Mouse (Mus musculus) midbrain, embryonic 10.5 days (tissue): Measurements from ENCODE around the gene Gstt4. TPM values are rescaled to one million over a fixed set of nuclear protein-coding genes. Genes with fewer than 3 reads are reported as not detected.
A peak's percentile ranks its signal among the peaks of the same experiment; 100 is the strongest.
"Not testable (repeated sequence)": the region's sequence is repeated elsewhere in the genome, so short reads cannot be mapped to it uniquely, and the experiment has no call there.

ENCODE experiments used
- DNase-seq: peaks from one replicate; pipeline ENCODE4 v3.0.0-alpha.2; 2017; ENCODE audit warnings: low spot score
- H3K27ac ChIP-seq: fragments of 300-500 bp; sonication (generic); replicated peaks from 2 replicates; pipeline ENCODE4 v1.5.1; 2016; ENCODE audit warnings: mild to moderate bottlenecking
- H3K27me3 ChIP-seq: fragments of 300-500 bp; sonication (generic); 2 replicates; pipeline ENCODE4 v1.6.1; 2016; ENCODE audit warnings: low read depth, mild to moderate bottlenecking; ENCODE audit not compliant: poor library complexity, severe bottlenecking
- H3K36me3 ChIP-seq: fragments of 300-500 bp; sonication (generic); 2 replicates; pipeline ENCODE4 v1.6.1; 2016; ENCODE audit warnings: mild to moderate bottlenecking, moderate library complexity
- H3K4me1 ChIP-seq: fragments of 300-500 bp; sonication (generic); 2 replicates; pipeline ENCODE4 v1.6.1; 2016
- H3K4me3 ChIP-seq: fragments of 300-500 bp; sonication (generic); 2 replicates; pipeline ENCODE4 v1.5.1; 2016; ENCODE audit warnings: mild to moderate bottlenecking, moderate library complexity
- H3K9me3 ChIP-seq: fragments of 300-500 bp; sonication (generic); replicated peaks from 2 replicates; pipeline ENCODE4 v1.6.1; 2016; ENCODE audit warnings: mild to moderate bottlenecking
- WGBS: fragments of 180-500 bp; shearing (Covaris S2); methylation state at CpG from one replicate; pipeline ENCODE4 v1.1.7; 2016; 5-methylcytosine and 5-hydroxymethylcytosine counted together
- polyA plus RNA-seq: library from polyadenylated mRNA; unstranded; fragments of >200 nt; fragmentation: Nextera tagmentation; extraction: Ambion mirVana; gene quantifications from 2 replicates; pipeline ENCODE4 v1.2.1, GENCODE M21; 2016

The Gstt4 gene
- polyA plus RNA-seq, 1 experiment from 2014 or later: not detected

DNA sequence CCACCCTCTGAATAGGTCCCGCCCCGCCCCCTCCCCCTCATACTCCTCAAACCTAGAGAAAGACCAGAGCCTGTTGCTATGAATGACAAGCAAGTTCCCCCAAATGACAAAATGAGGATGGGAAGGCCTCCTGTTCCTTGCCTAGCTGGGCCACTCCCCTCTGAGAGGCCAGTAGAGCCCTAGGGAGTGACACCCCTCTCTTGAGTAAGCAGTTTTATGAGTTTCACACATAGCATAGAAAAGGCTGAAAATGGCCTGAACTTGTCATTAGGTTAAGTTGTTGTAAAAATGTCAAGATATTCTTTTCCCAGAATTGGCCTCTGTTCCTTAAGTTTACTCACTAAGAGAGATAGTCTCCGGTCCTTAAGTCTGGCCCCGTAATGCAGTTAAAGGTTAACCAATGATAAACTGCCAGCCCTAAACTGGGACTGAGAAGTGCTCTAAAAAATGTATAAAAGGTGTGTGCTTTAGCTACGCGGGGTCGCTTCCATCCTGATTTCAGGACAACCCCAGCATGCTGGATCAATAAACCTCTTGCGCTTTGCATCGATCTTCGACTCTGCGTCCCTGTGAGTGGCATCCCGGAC is 30.3 kb upstream of the Gstt4 start:
- Histone ChIP-seq H3K36me3 (peaks cover 21% of the 10 kb centered on the region), H3K27me3 (peaks cover 12% of the 10 kb centered on the region), H3K9me3 (no peaks in the 10 kb centered on the region), H3K4me1 (peaks cover 30% of the 10 kb centered on the region), H3K27ac (no peak overlapping the region), H3K4me3 (no peak overlapping the region)
- no peak for DNase-seq
- WGBS: 94% methylated on average over 12 of the region's 12 CpGs

DNA sequence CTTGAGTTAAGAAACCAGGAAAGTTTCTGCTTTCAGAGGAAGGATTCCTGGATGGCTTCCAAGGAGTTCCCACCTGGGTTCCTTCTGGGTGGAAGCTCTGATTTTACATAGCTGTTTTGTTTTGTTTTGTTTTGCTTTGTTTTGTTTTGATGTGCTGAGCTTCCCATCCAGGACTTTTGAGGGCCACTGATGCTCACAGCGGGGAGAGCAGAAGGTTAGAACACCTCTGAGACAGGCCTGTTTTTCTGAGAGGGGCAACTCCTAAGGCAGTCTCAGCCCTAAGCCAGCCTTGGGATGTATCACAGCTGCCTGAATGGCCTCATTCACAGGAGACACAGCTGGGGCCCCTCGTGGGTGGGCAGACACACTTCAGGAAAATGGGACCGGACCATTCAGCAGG is 29.3 kb upstream of the Gstt4 start:
- H3K27ac ChIP-seq: no peak overlapping the region
- no peaks in the 10 kb centered on the region for H3K9me3 ChIP-seq
- peaks cover 11% of the 10 kb centered on the region for H3K36me3 ChIP-seq
- DNase-seq: no peak
- 29% methylated on average over 3 of the region's 3 CpGs for WGBS
- H3K4me1 ChIP-seq: peaks cover 26% of the 10 kb centered on the region
- no peak overlapping the region for H3K4me3 ChIP-seq
- H3K27me3 ChIP-seq: peaks cover 12% of the 10 kb centered on the region

DNA sequence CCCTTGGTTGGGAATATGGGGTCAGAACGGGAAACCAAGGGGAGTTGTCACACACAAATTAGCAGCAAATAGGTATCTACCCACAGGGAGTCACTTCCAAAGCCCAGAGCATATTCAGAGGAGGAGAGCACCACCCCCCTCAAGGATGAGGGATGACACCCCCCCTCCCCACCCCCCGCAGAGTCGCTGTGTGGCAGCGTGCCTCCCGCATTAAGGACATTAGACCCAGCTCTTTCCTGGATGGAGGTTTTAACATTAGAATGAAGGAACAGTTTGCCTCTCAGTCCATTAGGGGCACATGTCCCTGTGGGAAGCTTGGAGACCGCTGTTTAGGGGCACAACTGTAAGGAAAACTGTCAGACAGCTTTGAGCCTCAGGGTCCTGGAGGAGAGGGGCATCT is 28.7 kb upstream of the Gstt4 start:
- no peak overlapping the region for H3K4me3 ChIP-seq
- H3K27me3 ChIP-seq: peaks cover 12% of the 10 kb centered on the region
- no peak for DNase-seq
- no peaks in the 10 kb centered on the region for H3K9me3 ChIP-seq
- H3K4me1 ChIP-seq: peaks cover 26% of the 10 kb centered on the region
- WGBS: 10% methylated on average over 6 of the region's 6 CpGs
- no peak overlapping the region for H3K27ac ChIP-seq
- H3K36me3 ChIP-seq: peaks cover 5% of the 10 kb centered on the region; the same call in 1 of the 2 replicates

DNA sequence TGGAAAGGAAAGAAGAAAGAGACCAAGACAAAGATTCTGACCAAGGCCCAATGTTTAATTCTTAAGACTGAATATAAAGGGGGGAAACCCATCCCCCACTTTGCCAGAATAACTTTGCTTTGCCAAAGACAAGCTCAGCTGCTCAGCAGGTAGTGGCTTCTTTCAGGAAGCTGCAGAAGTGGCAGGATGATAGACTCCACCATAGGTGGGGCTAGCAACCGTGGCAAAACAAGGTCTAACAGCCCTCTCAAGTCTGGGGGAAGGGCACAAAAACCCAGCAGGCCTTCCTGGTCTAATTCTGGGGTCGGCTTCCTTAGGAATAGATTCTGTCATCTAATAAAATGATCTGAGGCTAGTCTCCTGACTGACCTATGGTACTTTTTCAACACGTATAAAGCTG is 26.0 kb upstream of the Gstt4 start:
- no peak overlapping the region for H3K27ac ChIP-seq
- peaks cover 35% of the 10 kb centered on the region for H3K4me1 ChIP-seq
- no peak overlapping the region for H3K4me3 ChIP-seq
- H3K27me3 ChIP-seq: peaks cover 12% of the 10 kb centered on the region
- no peaks in the 10 kb centered on the region for H3K36me3 ChIP-seq
- WGBS: 37% methylated on average over 3 of the region's 3 CpGs
- DNase-seq: no peak
- H3K9me3 ChIP-seq: no peaks in the 10 kb centered on the region

DNA sequence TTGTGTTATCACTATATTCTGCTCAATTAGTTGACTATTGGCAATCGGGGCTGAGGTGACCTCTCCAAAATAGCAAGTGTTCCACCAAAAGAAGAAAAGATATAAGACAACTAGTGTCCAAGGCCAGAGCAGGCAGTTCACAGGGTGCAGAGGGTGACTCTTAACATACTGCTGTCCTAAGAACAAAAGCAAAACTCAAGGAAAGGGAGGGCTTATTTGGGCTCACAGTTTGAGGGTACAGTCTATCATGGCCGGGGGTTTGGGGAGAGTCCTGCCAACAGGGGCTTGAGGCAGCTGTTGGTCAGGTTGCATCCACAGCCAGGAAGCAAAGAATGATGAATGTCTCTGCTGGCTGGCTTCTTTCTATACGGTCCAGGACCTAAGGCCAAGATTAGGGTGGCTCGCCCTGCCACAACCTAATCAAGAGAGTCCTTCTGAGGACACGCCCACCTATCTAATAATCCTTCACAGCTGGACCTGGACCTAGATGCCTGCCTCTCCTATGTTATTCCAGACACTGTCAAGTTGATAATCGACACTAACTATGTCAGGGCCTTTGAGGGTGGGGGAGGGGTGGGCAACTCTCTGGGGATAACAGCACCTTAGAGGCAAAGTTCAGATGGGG is 23.1 kb upstream of the Gstt4 start:
- Histone ChIP-seq H3K9me3 (no peaks in the 10 kb centered on the region), H3K4me3 (no peak overlapping the region), H3K27ac (no peak overlapping the region), H3K36me3 (no peaks in the 10 kb centered on the region), H3K4me1 (peaks cover 19% of the 10 kb centered on the region), H3K27me3 (0 out of 2 replicates have a peak, but pooled peaks cover 4% of the 10 kb centered on the region)
- 83% methylated on average over 6 of the region's 6 CpGs for WGBS
- no peak for DNase-seq

DNA sequence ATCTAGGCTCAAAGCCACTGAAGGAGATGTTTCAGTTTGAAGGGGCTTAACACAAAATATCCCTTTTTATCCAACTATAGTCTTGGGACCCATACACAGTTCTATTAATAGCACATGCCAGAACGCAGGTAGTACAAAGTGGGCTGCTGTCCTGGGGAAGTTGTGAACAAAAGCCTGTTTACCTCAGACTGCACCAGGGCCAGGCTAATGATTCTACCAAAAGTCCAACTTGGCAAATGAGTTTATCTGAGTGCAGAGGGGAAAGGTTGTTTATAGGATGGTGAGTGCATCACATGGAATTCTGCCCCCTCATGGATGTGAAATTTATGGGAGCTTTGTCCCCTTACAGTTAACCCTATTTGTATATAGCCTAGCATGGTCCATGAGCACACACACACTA is 22.5 kb upstream of the Gstt4 start:
- 84% methylated on average over 1 of the region's 1 CpGs for WGBS
- Histone ChIP-seq H3K4me3 (no peak overlapping the region), H3K9me3 (no peaks in the 10 kb centered on the region), H3K4me1 (peaks cover 15% of the 10 kb centered on the region), H3K27me3 (no peaks in the 10 kb centered on the region), H3K36me3 (no peaks in the 10 kb centered on the region), H3K27ac (0 out of 2 replicates have a peak overlapping the region, but pooled peaks have one; percentile 38)
- no peak for DNase-seq

DNA sequence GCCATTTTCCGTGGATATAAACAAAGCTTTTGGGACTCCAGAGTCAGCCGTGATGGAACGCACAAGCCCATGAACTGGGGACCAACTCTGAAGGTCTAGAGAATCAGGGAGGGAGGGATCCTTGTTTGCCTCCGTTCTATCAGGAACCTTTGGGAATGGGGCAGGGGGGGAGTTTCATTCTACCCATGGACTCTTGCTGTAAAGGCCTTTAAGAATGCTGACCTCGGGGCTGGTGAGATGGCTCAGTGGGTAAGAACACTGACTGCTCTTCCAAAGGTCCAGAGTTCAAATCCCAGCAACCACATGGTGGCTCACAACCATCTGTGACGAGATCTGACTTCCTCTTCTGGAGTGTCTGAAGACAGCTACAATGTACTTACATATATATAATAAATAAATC is 21.6 kb upstream of the Gstt4 start:
- 85% methylated on average over 6 of the region's 6 CpGs for WGBS
- DNase-seq: not testable (repeated sequence)

DNA sequence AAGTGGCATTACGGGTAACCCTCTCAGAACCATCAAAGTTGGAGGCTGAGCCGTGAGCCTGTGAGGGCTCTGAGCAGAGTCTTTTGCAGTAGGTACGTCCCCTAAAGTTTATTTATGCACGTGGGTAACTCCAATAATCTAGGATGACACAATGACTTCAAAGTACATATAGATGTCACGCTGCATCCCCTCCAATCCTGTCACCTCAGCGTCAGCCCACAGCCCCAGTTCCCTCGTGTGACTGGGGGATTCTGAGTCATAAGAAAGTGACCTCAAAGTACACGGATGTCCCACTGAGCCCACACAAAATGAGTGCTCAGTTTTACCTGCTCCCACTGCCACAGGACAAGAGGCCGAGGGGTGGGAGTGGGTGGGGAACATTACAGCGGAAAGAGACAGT is 16.7 kb upstream of the Gstt4 start:
- WGBS: 88% methylated on average over 10 of the region's 10 CpGs
- H3K36me3 ChIP-seq: no peaks in the 10 kb centered on the region
- no peak for DNase-seq

More for the DNA sequence above, 21.6 kb upstream of the Gstt4 start:
- H3K27me3 ChIP-seq, H3K4me1 ChIP-seq, H3K27ac ChIP-seq, H3K36me3 ChIP-seq, H3K9me3 ChIP-seq, H3K4me3 ChIP-seq: not testable (repeated sequence)

DNA sequence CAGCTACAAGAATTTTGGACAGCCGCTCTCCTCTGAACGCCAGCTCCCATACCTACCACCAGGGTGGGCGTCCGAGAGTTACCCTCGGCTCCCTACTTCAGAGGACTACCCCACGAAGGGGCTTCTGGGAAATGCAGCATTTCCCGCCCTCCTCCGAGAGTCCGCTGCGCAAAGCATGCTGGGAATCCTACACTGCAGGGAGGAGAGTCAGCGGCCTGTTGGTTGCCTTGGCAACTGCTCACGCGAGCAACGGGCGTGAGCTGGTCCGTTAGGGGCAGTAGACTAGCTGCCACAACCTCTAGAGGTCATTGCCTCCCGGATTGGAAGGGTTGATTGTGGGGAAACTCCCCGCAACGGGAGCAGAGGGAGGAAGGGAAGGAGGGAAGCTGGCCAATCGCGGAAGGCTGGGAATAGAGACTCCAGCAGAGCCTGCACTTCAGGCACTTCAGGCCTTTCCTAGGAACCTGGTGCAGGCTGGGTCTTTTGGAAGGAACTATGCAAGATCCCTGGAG is 15.0 kb upstream of the Gstt4 start, which contains the start of gene Gstt2:
Gstt2 (minus strand) TSS at position 177 of the 512 bp plus-strand sequence.
- peaks cover 51% of the 10 kb centered on the region for H3K4me1 ChIP-seq
- H3K27ac ChIP-seq: peak within 1 kb of the TSS; percentile 87
- H3K27me3 ChIP-seq: peaks cover 47% of the 10 kb centered on the region
- under 1% methylated on average over 21 of the region's 21 CpGs for WGBS
- peak; percentile 97 for DNase-seq
- no peaks in the 10 kb centered on the region for H3K9me3 ChIP-seq
- H3K4me3 ChIP-seq: peak within 1 kb of the TSS; percentile 51
- no peaks in the 10 kb centered on the region for H3K36me3 ChIP-seq

More for the DNA sequence above, 16.7 kb upstream of the Gstt4 start:
- Histone ChIP-seq H3K4me3 (no peak overlapping the region), H3K27me3 (peaks cover 29% of the 10 kb centered on the region), H3K27ac (no peak overlapping the region), H3K9me3 (no peaks in the 10 kb centered on the region), H3K4me1 (peaks cover 38% of the 10 kb centered on the region)

DNA sequence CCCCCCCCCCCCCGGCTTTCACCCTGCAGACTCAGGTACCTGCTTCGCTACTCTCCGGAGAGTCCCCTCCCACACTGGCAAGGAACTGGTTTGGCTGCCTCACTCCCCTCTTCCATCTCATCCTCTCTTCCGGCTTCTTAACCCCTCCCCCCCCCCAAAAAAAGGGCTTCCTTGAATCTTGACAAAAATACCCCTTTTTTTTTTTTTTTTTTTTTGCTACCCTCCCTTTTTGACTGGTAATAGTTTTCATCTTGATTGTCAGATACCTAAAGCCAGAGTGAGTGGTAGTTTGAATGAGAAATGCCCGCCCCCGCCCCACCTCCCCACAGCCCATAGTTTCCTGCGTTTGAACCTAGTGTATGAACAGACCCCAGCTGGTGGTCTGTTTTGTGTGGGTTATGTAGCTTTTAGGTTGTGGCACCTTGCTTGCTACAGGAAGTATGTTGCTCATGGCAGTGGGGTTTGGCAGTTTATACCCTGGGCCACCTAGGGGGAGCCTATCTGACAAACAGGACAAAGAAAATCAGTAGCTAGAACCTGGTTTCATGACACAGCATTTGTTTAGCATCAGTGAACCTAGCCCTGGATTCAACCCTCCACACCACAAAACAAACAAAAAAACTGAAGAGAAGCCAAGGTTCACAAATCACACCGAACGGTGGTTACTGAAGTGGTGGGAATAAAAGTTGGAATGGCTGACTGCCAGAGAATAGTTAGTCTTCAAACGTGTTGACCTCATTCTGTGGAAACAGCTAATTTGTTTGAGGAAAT is 13.6 kb upstream of the Gstt4 start:
- no peak for DNase-seq
- Histone ChIP-seq H3K9me3 (no peaks in the 10 kb centered on the region), H3K36me3 (no peaks in the 10 kb centered on the region), H3K27ac (0 out of 2 replicates have a peak overlapping the region, but pooled peaks have one; percentile 87), H3K4me1 (peaks cover 51% of the 10 kb centered on the region), H3K4me3 (peak overlapping the region; percentile 34), H3K27me3 (peaks cover 53% of the 10 kb centered on the region)
- 22% methylated on average over 8 of the region's 10 CpGs for WGBS

DNA sequence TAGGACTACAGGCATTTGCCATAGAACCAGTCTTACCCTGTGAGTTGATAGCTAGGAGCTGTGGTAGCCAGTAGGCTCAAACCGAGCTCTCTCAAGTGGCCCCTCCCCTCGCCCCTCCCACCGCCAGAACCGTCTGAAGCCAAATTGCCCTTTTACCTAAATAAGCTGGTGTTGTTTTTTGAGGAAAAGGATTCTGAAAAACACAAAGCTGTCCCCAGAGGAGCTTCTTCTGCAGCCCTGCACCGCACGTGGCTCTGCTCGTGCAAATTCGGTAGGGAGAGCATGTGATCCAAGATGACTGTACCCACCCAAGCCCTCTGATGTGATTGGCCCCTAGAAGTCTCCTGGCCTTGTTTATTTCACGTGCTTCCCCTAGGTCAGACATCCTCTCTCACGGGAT is 13.0 kb upstream of the Gstt4 start:
- Histone ChIP-seq H3K27me3 (peaks cover 53% of the 10 kb centered on the region), H3K27ac (0 out of 2 replicates have a peak overlapping the region, but pooled peaks have one; percentile 9), H3K36me3 (no peaks in the 10 kb centered on the region), H3K9me3 (no peaks in the 10 kb centered on the region), H3K4me1 (peaks cover 51% of the 10 kb centered on the region), H3K4me3 (peak overlapping the region; percentile 34)
- DNase-seq: peak; percentile 52
- WGBS: 2% methylated on average over 10 of the region's 10 CpGs

DNA sequence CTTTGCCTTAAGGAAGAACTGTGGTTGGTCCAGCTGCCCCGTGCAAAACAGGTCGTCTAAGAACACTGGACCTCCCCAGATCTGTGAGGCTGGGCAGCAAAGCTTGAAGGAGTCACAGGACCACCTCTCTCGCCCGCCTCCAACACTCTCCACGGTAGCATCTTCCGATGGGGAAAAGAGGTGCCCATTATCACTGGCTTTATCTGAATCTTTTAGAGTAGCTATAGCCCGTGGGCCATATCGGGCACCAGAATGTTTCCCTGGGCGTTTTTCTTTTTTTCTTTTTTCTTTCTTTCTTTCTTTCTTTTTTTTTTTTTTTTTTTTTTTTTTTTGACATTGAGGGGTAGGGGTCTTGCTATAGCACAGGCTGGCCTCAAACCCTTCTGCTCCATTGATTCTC is 12.4 kb upstream of the Gstt4 start:
- H3K9me3 ChIP-seq: no peaks in the 10 kb centered on the region
- WGBS: 13% methylated on average over 9 of the region's 9 CpGs
- no peak for DNase-seq
- H3K27ac ChIP-seq: peak overlapping the region; percentile 24; the same call in 1 of the 2 replicates
- H3K36me3 ChIP-seq: no peaks in the 10 kb centered on the region
- peaks cover 53% of the 10 kb centered on the region for H3K27me3 ChIP-seq
- H3K4me3 ChIP-seq: peak overlapping the region; percentile 55
- H3K4me1 ChIP-seq: peaks cover 51% of the 10 kb centered on the region
